Mouse (Mus musculus) C2C12 (cell line): ENCODE measurements around the gene Dctn3. TPM values are rescaled to one million over a fixed set of nuclear protein-coding genes. Genes with fewer than 3 reads are reported as not detected.

Experiments
- H3K27me3 ChIP-seq: one replicate; pipeline ENCODE4 v1.6.1; 2011; ENCODE audit not compliant: control insufficient read depth, insufficient read depth, insufficient read length
- H3K36me3 ChIP-seq: one replicate; pipeline ENCODE4 v1.6.1; 2011; ENCODE audit not compliant: control insufficient read depth, insufficient read depth
- H3K4me3 ChIP-seq: one replicate; pipeline ENCODE4 v1.5.1; 2011; ENCODE audit warnings: mild to moderate bottlenecking, control low read depth; ENCODE audit not compliant: poor library complexity, insufficient read depth, severe bottlenecking
- H3K79me2 ChIP-seq: one replicate; pipeline ENCODE4 v1.6.1; 2011; ENCODE audit not compliant: control insufficient read depth, insufficient read depth
- H3K79me3 ChIP-seq: one replicate; pipeline ENCODE4 v1.6.1; 2011; ENCODE audit warnings: low read depth, control low read depth
- H3ac ChIP-seq: one replicate; pipeline ENCODE3; 2011; ENCODE audit warnings: low read depth; ENCODE audit not compliant: control insufficient read depth, insufficient read length
- CEBPB ChIP-seq: IDR thresholded peaks from one replicate; pipeline ENCODE4 v1.6.1; 2011; ENCODE audit warnings: low read depth, mild to moderate bottlenecking, control low read depth, moderate library complexity
- CTCF ChIP-seq: IDR thresholded peaks from one replicate; pipeline ENCODE4 v1.5.1; 2011; ENCODE audit not compliant: control insufficient read depth, insufficient read depth, insufficient read length
- FOSL1 ChIP-seq: IDR thresholded peaks from one replicate; pipeline ENCODE4 v1.8.0; 2011; ENCODE audit warnings: mild to moderate bottlenecking, low read length; ENCODE audit not compliant: poor library complexity, insufficient read depth, severe bottlenecking
- MAX ChIP-seq: IDR thresholded peaks from one replicate; pipeline ENCODE4 v1.6.1; 2011; ENCODE audit warnings: mild to moderate bottlenecking, control low read depth
- MYOD1 ChIP-seq: IDR thresholded peaks from one replicate; pipeline ENCODE4 v1.6.1; 2011; ENCODE audit warnings: low read depth; ENCODE audit not compliant: control insufficient read depth, insufficient read length
- MYOG ChIP-seq: IDR thresholded peaks from one replicate; pipeline ENCODE4 v1.6.1; 2011; ENCODE audit not compliant: control insufficient read depth, insufficient read length; ENCODE audit errors: extremely low read depth
- USF1 ChIP-seq: IDR thresholded peaks from one replicate; pipeline ENCODE4 v1.6.1; 2011; ENCODE audit warnings: low read depth, mild to moderate bottlenecking, control low read depth, moderate library complexity
- polyA plus RNA-seq: library from polyadenylated mRNA; unstranded; fragments of >200 nt; fragmentation: generic; extraction: Trizol; gene quantifications from one replicate; pipeline ENCODE4 v1.2.1, GENCODE M21; 2012; ENCODE audit warnings: missing spikeins

The Dctn3 gene
- polyA plus RNA-seq, 1 experiment, result 106 TPM

DNA sequence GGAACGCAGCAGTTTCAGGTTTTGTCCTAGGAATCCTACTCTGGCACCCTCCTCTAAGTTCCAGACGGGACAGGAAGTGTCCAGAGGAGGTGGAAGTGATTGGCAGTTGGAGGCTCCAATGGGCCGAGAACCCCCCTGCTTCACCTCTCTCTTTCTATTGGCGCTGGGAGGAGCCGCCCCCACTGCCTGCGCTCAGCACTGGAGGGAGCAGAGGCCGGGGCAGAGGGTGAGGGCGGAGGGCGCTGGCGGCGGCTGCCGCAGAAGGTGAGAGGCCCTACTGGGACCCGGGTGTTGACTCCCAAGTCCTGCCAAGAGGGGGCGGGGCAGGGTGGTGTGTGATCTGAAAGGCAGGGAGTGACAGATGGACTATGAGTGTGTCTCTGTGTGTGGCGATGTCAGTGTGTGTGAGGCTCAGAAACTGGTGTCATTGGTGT is 37.3 kb upstream of the Dctn3 start:
- H3ac ChIP-seq, result no peak overlapping the region
- TF ChIP-seq CEBPB, result no peak
- no peak for TF ChIP-seq USF1

DNA sequence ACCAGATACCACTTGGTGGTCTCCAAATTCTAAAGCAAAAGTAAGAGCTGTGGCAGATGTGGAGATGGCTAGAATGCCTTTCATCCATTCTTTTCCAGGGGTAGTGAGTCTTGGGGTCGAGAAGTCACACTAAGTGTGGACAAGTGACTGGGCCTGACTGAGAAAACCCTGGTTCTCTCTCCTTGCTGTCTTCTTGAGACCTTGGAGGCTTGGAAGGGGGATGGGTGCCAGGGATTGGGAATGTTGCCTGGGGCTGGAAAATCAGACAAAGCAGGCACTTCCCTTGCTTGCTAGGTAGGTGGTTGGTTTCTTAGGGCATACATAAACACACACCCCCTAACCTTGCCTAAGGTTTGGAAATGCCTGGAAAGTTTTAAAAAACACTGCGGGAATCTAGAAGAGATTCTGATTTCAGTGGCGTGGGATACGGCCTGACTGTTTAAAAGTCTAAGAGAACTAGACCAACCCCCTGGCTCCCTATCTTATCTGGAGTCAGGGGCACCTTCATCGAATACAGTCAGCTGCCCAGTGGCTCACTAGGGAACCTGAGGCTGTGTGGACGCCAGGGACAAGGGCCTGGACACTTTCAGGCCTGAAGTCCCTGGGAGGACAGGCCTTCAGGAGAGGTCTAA is 36.8 kb upstream of the Dctn3 start:
- TF ChIP-seq FOSL1 (no peak), MYOG (no peak), USF1 (no peak), CEBPB (no peak), MYOD1 (no peak), MAX (no peak), CTCF (no peak)
- Histone ChIP-seq H3ac (no peak overlapping the region), H3K4me3 (no peak overlapping the region), H3K36me3 (no peaks in the 10 kb centered on the region), H3K79me2 (no peaks in the 10 kb centered on the region), H3K27me3 (no peaks in the 10 kb centered on the region), H3K79me3 (no peaks in the 10 kb centered on the region)

More for the DNA sequence above, 37.3 kb upstream of the Dctn3 start:
- Histone ChIP-seq H3K36me3 (no peaks in the 10 kb centered on the region), H3K27me3 (no peaks in the 10 kb centered on the region), H3K4me3 (no peak overlapping the region), H3K79me3 (no peaks in the 10 kb centered on the region), H3K79me2 (no peaks in the 10 kb centered on the region)

DNA sequence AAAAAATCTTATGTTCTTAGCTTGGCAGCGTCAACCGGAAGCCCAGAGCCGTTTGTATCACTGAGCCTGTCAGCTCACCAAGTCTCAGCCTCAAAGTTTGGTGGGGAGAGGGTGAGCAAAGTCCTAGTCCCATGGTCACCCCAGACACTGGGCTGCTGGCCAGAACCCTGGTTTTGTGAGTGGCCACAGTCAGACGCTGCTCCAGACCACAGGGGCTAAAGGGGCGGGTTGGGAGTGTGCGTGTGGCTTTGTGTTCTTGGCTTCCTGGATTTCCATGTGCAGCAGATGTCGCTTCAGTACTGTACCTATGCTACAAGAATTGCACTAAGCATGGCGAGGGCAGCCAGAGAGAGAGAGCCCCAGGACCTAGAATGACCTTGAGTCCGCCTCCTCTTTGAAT is 36.2 kb upstream of the Dctn3 start:
- no peak for TF ChIP-seq CTCF
- TF ChIP-seq MYOD1, result no peak

DNA sequence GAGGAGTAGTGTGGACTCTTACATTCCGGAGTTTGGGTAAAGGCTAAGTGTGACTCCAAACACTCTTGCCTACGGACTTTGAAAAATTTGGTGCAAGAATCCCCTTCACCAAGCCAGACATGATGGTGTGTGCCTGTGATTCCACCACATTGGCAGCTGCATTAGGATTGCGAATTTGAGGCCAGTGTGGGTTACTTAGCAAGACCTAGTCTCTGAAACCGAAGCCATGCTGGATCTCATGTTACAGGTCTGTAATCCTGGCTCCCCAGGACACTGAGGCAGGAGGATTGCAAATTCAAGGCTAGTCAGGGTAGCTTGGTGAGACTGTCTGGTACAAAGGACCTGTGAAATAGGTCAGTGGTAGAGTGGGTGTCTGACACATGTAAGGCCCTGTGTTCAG is 35.7 kb upstream of the Dctn3 start:
- no peaks in the 10 kb centered on the region for H3K79me3 ChIP-seq
- no peaks in the 10 kb centered on the region for H3K27me3 ChIP-seq
- no peaks in the 10 kb centered on the region for H3K79me2 ChIP-seq
- H3K36me3 ChIP-seq, result no peaks in the 10 kb centered on the region
- no peak overlapping the region for H3ac ChIP-seq
- no peak overlapping the region for H3K4me3 ChIP-seq
- TF ChIP-seq MAX (no peak), CTCF (no peak), CEBPB (no peak), FOSL1 (no peak), MYOG (no peak), MYOD1 (no peak), USF1 (no peak)

More for the DNA sequence above, 36.2 kb upstream of the Dctn3 start:
- no peaks in the 10 kb centered on the region for H3K79me2 ChIP-seq
- H3K79me3 ChIP-seq, result no peaks in the 10 kb centered on the region
- no peak overlapping the region for H3K4me3 ChIP-seq
- H3K36me3 ChIP-seq, result no peaks in the 10 kb centered on the region
- H3K27me3 ChIP-seq, result no peaks in the 10 kb centered on the region
- no peak overlapping the region for H3ac ChIP-seq

DNA sequence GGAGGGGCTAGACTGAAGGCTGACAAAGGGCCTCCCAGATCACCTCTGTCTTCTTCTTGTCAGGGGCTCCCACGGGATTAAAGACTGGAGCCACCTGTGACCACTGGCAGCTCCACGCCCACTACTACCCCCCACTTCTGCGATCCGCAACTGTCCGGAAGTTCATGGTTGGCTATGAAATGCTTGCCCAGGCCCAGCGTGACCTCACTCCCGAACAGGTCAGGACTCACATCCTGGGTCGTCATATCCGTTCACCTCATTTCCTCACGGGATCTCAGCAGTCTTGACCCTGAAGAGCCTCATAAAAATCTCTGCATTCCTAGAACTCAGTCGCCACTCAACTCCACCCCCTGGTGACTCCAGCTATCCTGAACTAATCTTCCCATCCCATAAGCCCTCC is 35.1 kb upstream of the Dctn3 start:
- Histone ChIP-seq H3K27me3 (no peaks in the 10 kb centered on the region), H3K79me2 (no peaks in the 10 kb centered on the region), H3K4me3 (no peak overlapping the region), H3K36me3 (no peaks in the 10 kb centered on the region), H3ac (no peak overlapping the region), H3K79me3 (no peaks in the 10 kb centered on the region)
- TF ChIP-seq MYOG (no peak), FOSL1 (no peak), CEBPB (no peak), USF1 (no peak), CTCF (no peak), MAX (no peak), MYOD1 (no peak)

DNA sequence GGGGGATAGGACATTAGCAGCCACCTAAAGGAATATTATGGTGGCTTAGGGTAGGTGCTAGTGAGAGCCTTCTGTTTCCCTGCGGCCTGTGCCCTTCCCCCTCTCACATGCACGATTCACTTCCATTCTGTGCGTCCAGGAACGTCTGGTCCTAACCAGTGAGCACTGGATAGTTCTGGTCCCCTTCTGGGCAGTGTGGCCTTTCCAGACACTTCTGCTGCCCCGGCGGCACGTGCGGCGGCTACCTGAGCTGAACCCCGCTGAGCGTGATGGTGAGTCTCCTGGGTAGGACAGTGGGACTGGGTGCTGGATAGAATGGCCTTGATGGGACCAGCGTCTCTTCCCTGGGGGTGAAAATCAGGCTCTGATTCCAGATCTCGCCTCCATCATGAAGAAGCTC is 34.4 kb upstream of the Dctn3 start:
- TF ChIP-seq MYOD1 (no peak), USF1 (no peak), FOSL1 (no peak), CEBPB (no peak), CTCF (no peak), MYOG (no peak), MAX (no peak)
- Histone ChIP-seq H3K79me2 (no peaks in the 10 kb centered on the region), H3K36me3 (no peaks in the 10 kb centered on the region), H3ac (no peak overlapping the region), H3K79me3 (no peaks in the 10 kb centered on the region), H3K4me3 (no peak overlapping the region), H3K27me3 (no peaks in the 10 kb centered on the region)
